Mouse (Mus musculus): ENCODE data around the gene Ttc28.

Ttc28 gene

DNA sequence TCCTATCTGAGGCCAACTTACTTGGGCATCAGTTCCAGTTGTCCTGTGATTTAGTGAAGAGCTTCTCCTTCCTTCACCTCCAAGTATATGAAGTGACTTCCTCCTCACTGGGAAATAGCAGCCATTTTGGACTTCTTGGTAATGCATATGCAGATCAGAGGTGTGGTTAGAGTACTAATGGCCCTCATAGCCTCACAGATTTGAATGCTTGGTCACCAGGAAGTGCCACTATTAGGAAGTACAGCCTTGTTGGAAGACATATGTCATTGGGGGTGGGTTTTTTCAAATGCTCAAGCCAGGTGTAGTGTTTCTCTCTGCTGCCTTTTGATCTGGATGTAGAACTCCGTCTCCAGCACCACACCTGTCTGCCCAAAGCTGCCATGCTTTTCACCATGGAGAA lies 10.3 kb downstream of the Ttc28 start:
- 94% methylated on average over 1 of the region's 1 CpGs for WGBS

GRCm38 (mm10) chr5:110890561-110890960 lies 11.0 kb downstream of the Ttc28 start:
- WGBS: 93% methylated on average over 3 of the region's 3 CpGs

GRCm38 (mm10) chr5:110897114-110897788 lies 17.6 kb downstream of the Ttc28 start:
- 59% methylated on average over 7 of the region's 7 CpGs for WGBS

GRCm38 (mm10) chr5:110898169-110898568 lies 18.6 kb downstream of the Ttc28 start:
- 76% methylated on average over 7 of the region's 7 CpGs for WGBS

- 96% methylated on average over 4 of the region's 4 CpGs for WGBS
These were observed 19.2 kb downstream of the Ttc28 start for GRCm38 (mm10) chr5:110898785-110899184.

DNA sequence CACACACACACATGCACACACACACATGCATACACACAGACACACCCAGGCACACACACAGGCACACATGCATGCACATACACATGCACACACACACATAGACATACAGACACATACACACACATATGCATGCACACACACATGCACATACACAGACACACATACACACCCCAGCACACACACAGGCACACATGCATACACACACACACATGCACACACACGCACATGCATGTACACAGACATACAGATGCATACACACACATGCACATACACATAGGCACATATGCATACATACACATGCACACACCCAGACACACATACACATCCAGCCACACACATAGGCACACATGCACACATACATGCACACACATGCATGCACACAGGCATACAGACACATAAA lies 27.1 kb downstream of the Ttc28 start:
- WGBS: 97% methylated on average over 1 of the region's 1 CpGs

DNA sequence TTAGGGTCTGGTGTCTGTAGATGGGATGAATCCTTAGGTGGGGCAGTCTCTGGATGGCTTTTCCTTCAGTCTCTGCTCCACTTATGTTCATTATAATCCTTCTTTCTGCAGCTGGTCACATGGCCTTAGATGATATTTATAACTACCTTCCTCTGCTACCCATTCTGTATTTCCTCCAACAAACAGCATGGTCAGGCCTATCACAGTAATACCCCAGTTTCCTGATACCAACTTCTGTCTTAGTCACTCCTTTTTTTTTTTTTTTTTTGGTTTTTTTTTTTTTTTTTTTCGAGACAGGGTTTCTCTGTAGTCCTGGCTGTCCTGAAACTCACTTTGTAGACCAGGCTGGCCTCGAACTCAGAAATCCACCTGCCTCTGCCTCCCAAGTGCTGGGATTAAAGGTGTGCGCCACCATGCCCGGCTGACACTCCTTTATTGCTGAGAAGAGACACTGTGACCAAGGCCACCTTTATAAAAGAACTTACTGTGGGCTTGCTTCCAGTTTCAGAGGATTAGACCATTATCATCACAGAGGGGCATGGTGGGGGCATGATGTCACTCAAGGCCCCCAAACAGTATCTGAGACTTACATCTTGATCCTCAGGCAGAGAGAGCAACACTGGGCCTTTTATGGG lies 30.5 kb downstream of the Ttc28 start:
- WGBS: 84% methylated on average over 4 of the region's 4 CpGs

DNA sequence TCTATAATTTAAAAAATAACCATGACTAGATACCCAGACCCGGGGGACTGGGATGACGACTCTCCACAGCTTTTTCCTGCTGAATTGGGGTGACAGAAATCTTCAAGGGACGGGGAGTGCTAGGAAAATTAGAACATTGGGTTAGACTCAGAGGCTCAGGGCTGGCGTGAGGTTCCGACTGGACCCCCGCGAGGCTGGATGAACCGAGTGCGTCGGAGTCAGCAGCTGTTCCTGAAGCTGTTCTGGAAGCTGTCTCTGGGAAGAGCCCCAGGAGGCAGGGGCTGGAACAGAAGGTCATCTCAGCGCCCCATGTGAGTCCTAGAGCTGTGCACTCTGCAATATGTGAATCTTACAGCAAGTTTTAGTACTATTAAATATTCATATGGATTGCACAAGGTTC lies 35.3 kb downstream of the Ttc28 start:
- 84% methylated on average over 11 of the region's 11 CpGs for WGBS

DNA sequence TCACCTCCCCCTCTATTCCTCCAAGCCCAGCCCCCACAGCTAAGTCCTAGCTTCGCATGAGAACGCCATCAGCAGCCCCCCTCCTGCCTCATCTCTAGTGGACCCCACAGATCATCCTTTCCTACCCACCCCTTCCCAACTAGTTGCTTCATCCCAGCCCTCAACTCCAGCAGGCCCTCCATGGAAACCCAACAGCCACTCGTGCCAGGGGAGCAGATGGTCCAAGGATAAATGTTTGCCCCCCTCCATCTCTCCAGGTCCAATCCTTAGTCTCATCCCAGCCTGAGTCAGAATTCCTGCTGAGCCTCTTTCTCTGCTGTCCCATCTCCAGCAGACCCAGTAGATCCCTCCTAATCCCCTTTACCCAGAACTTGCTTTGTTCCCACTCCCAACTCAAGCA lies 36.6 kb downstream of the Ttc28 start:
- 94% methylated on average over 3 of the region's 3 CpGs for WGBS

DNA sequence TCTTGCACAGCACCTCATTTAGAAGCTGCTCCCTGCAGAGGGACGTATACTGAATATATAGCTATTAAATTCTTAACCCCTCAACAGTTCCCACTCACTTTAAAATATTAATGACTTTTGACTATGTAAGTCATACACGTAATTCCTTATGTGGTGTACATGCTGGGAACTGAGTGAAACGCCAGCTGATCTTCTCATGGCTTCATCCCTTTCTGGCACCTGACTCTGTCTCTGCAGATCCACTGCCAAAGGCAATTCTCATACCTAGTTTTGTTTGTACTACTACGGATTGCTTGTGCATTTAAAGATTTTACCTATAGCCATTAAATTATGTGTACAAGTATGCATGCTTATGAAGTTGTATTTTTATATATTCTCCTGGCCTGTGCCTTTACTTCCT lies 39.9 kb downstream of the Ttc28 start:
- 91% methylated on average over 4 of the region's 4 CpGs for WGBS

DNA sequence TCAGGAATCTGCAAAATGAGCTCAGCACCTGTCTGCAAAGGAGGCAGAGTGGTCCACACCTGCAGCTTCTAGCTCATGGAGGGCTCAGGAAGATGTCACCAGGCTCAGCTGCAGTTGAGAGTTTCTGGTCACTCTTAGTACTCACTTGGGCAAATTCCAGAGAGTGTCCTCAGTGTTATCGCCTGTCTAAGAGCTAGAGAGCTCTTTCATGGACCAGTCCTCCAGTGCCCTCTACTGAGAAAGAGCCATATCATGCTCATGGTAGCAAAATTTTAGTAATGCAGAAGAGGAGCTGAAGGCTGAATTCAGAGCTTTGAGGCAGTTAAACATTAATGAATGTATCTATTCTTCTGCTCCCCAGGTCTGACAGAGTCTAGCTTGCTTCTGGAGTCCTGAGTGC lies 43.7 kb downstream of the Ttc28 start:
- 21% methylated on average over 1 of the region's 1 CpGs for WGBS

DNA sequence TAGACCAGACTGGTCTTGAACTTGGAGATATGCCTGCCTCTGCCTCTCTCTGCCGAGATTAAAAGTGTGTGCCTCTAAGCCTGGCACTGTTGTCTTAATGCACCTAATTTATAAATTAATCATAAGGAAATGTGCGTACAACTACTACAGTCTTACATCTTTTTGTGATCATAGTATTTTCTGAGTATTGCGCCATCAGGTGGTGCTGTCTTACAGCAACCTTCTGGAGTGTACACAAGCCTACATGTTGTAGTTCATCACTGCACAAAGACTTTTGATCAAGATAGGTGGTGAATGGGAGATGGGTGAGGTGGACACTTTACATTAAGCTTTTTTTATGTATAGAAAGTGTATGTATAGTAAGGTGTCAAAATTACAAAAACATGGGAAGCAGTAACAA lies 45.0 kb downstream of the Ttc28 start:
- 87% methylated on average over 3 of the region's 3 CpGs for WGBS

DNA sequence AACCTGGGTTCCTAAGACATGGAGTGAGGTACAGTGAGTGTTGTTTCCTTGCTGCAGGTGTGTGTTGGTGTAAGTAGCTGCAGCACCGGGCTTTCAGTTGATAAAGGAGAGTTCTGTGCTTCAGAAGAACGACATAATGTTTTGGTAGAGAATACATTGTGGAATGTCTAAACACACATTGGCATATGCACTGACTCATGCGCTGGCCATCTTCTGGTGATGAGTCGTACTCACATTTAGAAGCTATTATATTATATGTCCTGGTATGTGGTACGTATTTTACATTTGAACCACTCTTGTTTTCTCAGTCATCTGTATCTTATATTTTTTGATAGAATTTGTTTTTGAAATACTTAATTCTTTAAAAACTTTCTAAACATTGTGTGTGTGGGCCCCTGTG lies 46.2 kb downstream of the Ttc28 start:
- 67% methylated on average over 5 of the region's 5 CpGs for WGBS

DNA sequence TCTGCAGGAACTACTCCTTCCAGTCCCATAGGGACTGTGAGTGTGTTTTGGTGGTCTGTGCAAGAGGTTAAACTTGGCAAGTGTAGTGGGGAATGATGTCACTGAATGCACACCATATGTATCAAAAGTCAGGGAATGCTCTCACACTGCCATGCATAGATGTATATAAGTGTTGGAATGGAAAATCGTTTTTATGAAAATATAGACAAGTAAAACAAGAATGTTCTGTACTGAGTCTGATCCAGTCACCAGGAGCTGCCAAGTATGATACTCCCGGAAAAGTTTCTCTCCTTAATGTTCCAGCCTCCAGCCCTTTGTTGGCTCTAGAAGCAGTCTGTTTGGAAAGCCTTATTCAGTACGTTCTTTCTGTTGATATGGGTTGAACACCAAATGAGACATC lies 48.7 kb downstream of the Ttc28 start:
- 50% methylated on average over 3 of the region's 3 CpGs for WGBS

DNA sequence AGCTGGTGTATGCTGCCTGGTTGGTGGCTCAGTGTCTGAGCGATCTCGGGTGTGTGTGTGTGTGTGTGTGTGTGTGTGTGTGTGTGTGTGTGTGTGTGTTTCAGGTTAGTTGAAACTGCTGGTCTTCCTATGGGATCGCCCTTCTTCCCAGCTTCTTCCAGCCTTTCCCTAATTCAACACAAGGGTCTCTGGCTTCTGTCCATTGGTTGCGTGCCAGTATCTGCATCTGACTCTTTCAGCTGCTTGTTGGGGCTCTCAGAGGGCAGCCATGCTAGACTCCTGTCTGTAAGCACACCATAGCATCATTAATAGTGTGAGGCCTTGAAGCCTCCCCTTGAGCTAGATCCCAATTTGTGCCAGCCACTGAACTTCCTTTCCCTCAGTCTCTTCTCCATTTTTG lies 49.7 kb downstream of the Ttc28 start:
- WGBS: 65% methylated on average over 4 of the region's 4 CpGs

GRCm38 (mm10) chr5:110936606-110937005 lies 57.0 kb downstream of the Ttc28 start:
- 54% methylated on average over 5 of the region's 5 CpGs for WGBS

GRCm38 (mm10) chr5:110944326-110944725 lies 64.7 kb downstream of the Ttc28 start:
- WGBS: 92% methylated on average over 8 of the region's 8 CpGs

DNA sequence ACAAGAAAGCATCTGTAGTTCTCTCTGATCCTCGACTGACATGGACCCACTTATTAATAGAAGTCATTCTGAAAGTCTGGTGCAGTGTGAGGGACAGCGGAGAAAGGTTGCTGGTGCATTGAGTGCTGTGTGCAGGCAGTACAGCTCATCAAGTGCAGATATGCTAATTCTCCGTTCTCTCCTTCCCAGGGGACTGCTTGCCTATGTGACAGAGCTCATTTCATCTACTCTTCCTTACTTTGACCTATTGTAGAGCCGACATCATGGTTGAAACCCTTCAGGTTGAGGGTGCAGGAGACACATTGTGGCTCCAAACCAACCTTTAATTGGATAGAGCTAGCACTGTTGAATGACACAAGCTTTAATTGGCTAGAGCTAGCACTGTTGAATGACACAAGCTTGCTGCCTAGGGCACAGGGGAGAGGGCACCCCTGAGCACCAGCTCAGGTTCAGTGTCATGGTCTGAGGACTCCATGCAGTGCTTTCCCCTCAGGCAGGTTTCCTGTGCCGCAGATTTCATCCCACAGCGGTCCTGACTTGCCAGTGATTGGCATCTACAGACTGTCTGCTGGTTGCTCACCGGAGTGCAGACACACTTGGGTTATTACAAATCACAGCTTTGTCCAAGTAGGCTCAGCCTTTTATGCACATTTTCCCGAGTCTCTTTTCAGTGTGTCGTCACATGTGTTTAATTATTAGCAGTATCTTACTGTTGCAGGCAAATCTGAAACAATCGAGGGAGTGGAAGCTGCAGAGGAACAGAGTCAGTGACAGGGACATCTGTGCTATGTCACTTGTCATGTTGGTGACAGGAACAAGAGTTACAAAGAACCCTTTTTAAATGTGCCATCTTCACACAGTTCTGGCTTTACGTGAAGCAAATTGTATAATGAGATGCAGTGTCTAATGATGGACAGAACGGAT lies 69.1 kb downstream of the Ttc28 start:
- WGBS: 67% methylated on average over 12 of the region's 12 CpGs

- 51% methylated on average over 3 of the region's 3 CpGs for WGBS
These were observed 70.2 kb downstream of the Ttc28 start for GRCm38 (mm10) chr5:110949791-110950190.

GRCm38 (mm10) chr5:110958196-110958595 lies 78.6 kb downstream of the Ttc28 start:
- WGBS: 94% methylated on average over 4 of the region's 4 CpGs

DNA sequence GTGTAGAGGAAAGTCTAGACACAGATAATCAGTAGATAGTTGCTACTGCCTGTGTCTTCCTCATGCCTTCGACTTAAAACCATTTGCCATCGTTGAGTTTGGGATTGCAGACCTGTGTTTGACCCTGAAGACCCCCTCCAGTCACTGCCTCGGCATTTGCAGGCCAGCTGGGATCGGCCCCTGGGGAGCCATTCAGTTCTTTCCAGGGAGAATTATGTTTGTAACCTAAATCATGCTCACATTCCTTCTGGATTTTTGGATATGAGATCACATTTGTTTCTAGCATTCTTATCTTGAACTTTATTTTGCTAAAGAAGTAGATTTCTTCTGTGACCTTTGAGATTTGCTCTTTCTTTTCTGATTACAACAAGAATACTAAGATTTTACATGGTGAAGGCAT lies 80.5 kb downstream of the Ttc28 start:
- WGBS: 76% methylated on average over 4 of the region's 4 CpGs

DNA sequence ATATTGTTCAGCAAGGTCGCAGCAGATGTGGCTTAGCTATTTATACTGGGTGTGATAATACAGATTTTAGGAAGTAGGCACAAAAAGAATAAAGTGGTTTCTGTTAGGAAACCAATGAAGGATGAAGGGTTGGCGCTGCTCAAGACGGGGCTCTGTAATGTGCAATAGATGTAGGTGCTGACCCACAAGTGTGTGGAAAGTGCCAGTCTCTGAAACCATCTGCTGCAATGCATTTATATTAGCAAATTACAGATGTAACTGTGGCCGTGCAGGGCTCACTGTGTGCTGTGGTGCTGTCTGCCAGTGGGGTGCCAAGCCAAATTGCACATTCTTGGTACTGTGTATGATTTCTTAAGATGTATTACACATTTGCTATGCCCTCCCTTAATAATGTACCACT lies 81.3 kb downstream of the Ttc28 start:
- WGBS: 74% methylated on average over 4 of the region's 4 CpGs
